Mouse (Mus musculus): Measurements from ENCODE around the gene Lrg1. TPM values are rescaled to one million over a fixed set of nuclear protein-coding genes. Genes with fewer than 3 reads are reported as not detected.
A peak's percentile ranks its signal among the peaks of the same experiment; 100 is the strongest.

Lrg1 gene
- polyA plus RNA-seq, 1 experiment from 2014 or later = not detected

DNA sequence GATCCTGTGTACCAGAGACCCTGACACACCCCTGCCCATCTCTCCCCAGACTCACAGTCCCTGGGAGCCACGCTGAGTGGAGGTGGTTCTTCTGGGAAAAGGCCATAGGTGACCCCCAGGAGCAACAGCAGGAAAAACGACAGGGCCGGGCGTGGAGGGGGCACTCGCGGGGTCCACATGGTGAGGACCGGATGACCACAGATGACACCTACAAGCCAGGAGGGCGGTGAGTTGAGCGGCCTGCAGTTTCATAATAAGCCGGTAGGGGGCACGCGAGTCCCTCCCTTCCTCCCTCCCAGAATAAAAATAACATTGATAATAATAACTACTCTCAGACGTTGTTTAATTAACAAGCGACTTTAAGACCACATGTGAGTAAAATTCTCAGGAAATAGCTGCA lies 10.9 kb upstream of the Lrg1 start:
- WGBS = 6% methylated on average over 14 of the region's 14 CpGs
- H3K9me3 ChIP-seq (ENCODE audit: control insufficient read depth, low read depth, low read length) = no peaks in the 10 kb centered on the region
- no peak overlapping the region for H3K4me2 ChIP-seq (replicated peaks; ENCODE audit: low read depth, low read length)
- no peaks in the 10 kb centered on the region for H3K36me3 ChIP-seq (ENCODE audit: control insufficient read depth, insufficient read depth, low read length)
- no peaks in the 10 kb centered on the region for H3K27me3 ChIP-seq (ENCODE audit: control insufficient read depth, insufficient read depth, low read length)
- no peak overlapping the region for H3K9ac ChIP-seq (replicated peaks; ENCODE audit: low read depth, low read length)
- no peak for ATAC-seq (ENCODE audit: insufficient number of reproducible peaks, insufficient read depth, low FRiP score, low read depth)
- H3K27ac ChIP-seq (ENCODE audit: low read length) = no peak overlapping the region
- peaks cover 10% of the 10 kb centered on the region; the same call in 1 of the 2 replicates for H3K4me1 ChIP-seq (ENCODE audit: control insufficient read depth, insufficient read depth, low read length)
- no peak overlapping the region for H3K4me3 ChIP-seq (ENCODE audit: low read depth, low read length)

DNA sequence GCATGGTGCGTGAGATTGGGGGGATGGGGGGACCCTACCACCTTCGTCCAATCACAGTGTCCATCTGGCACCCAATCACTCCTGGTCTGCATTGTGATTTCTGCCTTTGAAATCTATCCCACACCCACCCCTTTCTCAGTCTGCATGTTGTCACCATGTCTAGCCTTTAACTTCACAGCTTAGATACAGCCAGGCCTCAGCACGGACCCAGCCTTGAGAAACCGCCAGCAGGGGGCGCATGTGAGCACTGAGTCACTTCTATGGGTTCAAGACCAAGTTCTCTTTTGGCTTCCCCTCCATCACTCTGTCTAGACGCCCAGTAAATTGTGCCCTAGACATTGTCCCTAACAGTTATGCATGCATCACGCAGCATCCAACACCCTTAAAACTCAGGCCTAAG lies 10.0 kb upstream of the Lrg1 start:
- H3K4me3 ChIP-seq (ENCODE audit: low read depth, low read length) = no peak overlapping the region
- no peak for ATAC-seq (ENCODE audit: insufficient number of reproducible peaks, insufficient read depth, low FRiP score, low read depth)
- H3K4me2 ChIP-seq (replicated peaks; ENCODE audit: low read depth, low read length) = no peak overlapping the region
- H3K4me1 ChIP-seq (ENCODE audit: control insufficient read depth, insufficient read depth, low read length) = peaks cover 10% of the 10 kb centered on the region; the same call in 1 of the 2 replicates
- no peak overlapping the region for H3K9ac ChIP-seq (replicated peaks; ENCODE audit: low read depth, low read length)
- H3K9me3 ChIP-seq (ENCODE audit: control insufficient read depth, low read depth, low read length) = no peaks in the 10 kb centered on the region
- WGBS = 42% methylated on average over 7 of the region's 7 CpGs
- no peaks in the 10 kb centered on the region for H3K36me3 ChIP-seq (ENCODE audit: control insufficient read depth, insufficient read depth, low read length)
- no peaks in the 10 kb centered on the region for H3K27me3 ChIP-seq (ENCODE audit: control insufficient read depth, insufficient read depth, low read length)
- no peak overlapping the region for H3K27ac ChIP-seq (ENCODE audit: low read length)

DNA sequence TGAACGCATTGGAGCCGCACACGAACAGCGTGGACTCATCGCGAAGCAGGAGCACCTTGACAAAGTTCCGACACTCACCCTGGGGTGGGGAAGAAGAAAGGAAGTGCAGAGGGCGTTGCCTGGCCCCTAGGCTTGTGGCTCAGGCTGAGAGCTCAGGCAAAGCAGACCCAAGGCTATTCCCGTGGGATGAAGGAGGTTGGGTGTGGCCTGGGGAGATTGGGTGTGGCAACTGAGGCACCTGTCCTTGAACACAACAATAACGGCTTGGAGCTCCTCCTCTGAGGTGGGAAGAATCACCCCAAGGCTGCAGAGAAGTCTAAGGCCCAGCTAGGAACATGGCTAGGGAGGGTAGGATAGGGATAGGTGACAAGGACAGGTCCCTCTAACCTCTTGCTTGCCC lies 9.3 kb upstream of the Lrg1 start:
- H3K4me1 ChIP-seq (ENCODE audit: control insufficient read depth, insufficient read depth, low read length) = peaks cover 10% of the 10 kb centered on the region; the same call in 1 of the 2 replicates
- no peaks in the 10 kb centered on the region for H3K9me3 ChIP-seq (ENCODE audit: control insufficient read depth, low read depth, low read length)
- no peak overlapping the region for H3K4me3 ChIP-seq (ENCODE audit: low read depth, low read length)
- no peak overlapping the region for H3K4me2 ChIP-seq (replicated peaks; ENCODE audit: low read depth, low read length)
- H3K9ac ChIP-seq (replicated peaks; ENCODE audit: low read depth, low read length) = no peak overlapping the region
- WGBS = 94% methylated on average over 10 of the region's 10 CpGs
- H3K27me3 ChIP-seq (ENCODE audit: control insufficient read depth, insufficient read depth, low read length) = no peaks in the 10 kb centered on the region
- no peak overlapping the region for H3K27ac ChIP-seq (ENCODE audit: low read length)
- ATAC-seq (ENCODE audit: insufficient number of reproducible peaks, insufficient read depth, low FRiP score, low read depth) = no peak
- no peaks in the 10 kb centered on the region for H3K36me3 ChIP-seq (ENCODE audit: control insufficient read depth, insufficient read depth, low read length)

DNA sequence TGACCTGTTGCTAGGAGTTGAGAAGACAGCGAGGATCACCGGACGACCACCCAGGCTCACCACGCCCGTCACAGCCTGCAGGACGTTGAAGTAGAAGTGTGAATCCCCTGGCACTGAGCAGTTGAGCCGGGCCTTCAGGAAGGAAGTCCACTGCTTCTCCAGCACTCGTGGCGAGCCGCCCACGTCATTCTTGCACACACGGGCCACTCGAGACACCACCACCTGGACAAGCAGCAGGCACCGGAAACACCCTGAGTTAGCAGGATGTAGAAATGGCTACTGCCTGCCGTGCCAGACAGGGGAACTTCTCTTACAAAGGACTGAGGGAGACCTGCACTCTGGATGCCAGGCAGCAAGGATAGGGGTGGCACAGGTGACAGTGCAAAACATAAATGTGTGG lies 6.4 kb upstream of the Lrg1 start:
- H3K4me2 ChIP-seq (replicated peaks; ENCODE audit: low read depth, low read length) = no peak overlapping the region
- no peak overlapping the region for H3K4me3 ChIP-seq (ENCODE audit: low read depth, low read length)
- H3K9me3 ChIP-seq (ENCODE audit: control insufficient read depth, low read depth, low read length) = no peaks in the 10 kb centered on the region
- WGBS = 79% methylated on average over 15 of the region's 15 CpGs
- no peaks in the 10 kb centered on the region for H3K4me1 ChIP-seq (ENCODE audit: control insufficient read depth, insufficient read depth, low read length)
- no peak overlapping the region for H3K27ac ChIP-seq (ENCODE audit: low read length)
- peaks cover 5% of the 10 kb centered on the region for H3K27me3 ChIP-seq (ENCODE audit: control insufficient read depth, insufficient read depth, low read length)
- no peaks in the 10 kb centered on the region for H3K36me3 ChIP-seq (ENCODE audit: control insufficient read depth, insufficient read depth, low read length)
- no peak overlapping the region for H3K9ac ChIP-seq (replicated peaks; ENCODE audit: low read depth, low read length)
- no peak for ATAC-seq (ENCODE audit: insufficient number of reproducible peaks, insufficient read depth, low FRiP score, low read depth)

DNA sequence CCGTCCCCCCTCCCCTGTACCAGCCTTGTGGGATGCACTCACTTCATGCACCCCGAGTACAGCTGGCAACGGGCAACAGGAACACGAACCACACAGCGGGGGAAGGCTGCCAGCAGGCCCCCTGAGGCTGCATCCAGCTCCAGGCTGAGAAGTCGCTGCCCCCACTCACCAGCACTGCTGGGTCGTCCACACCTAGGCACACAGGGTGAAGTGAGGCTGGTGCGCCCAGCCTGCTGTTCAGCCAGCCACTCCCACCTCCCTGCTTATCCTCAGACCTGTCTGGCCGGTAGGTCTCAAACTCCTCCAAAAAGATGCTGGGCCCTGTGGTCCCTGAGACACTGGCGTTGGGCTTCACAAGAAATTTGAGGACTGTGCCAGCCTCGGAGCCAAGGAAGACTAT lies 4.4 kb upstream of the Lrg1 start:
- Histone ChIP-seq H3K36me3 (ENCODE audit: control insufficient read depth, insufficient read depth, low read length) (no peaks in the 10 kb centered on the region), H3K27ac (ENCODE audit: low read length) (no peak overlapping the region), H3K4me2 (replicated peaks; ENCODE audit: low read depth, low read length) (no peak overlapping the region), H3K27me3 (ENCODE audit: control insufficient read depth, insufficient read depth, low read length) (peaks cover 11% of the 10 kb centered on the region), H3K9me3 (ENCODE audit: control insufficient read depth, low read depth, low read length) (peaks cover 10% of the 10 kb centered on the region), H3K4me3 (ENCODE audit: low read depth, low read length) (no peak overlapping the region), H3K9ac (replicated peaks; ENCODE audit: low read depth, low read length) (no peak overlapping the region), H3K4me1 (ENCODE audit: control insufficient read depth, insufficient read depth, low read length) (no peaks in the 10 kb centered on the region)
- ATAC-seq (ENCODE audit: insufficient number of reproducible peaks, insufficient read depth, low FRiP score, low read depth) = no peak
- 78% methylated on average over 11 of the region's 11 CpGs for WGBS

DNA sequence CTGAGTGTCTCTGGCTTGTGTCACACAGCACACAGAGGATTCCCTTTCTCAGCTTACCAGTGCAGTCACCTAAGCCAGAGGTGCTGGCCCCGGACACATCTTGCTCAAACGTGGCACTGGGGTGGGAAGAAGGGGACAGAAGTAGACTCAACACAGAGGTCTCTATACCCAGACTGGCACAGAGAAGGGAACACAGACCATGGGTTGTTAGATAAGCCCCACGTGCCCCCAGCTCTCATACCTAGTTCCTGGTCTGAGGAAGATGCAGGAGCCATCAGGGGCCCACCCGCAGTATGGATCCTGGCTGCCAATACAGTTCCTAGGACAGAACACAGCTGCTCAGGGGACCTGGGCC lies 3.5 kb upstream of the Lrg1 start:
- peaks cover 10% of the 10 kb centered on the region for H3K9me3 ChIP-seq (ENCODE audit: control insufficient read depth, low read depth, low read length)
- no peak for ATAC-seq (ENCODE audit: insufficient number of reproducible peaks, insufficient read depth, low FRiP score, low read depth)
- no peak overlapping the region for H3K27ac ChIP-seq (ENCODE audit: low read length)
- peaks cover 21% of the 10 kb centered on the region for H3K27me3 ChIP-seq (ENCODE audit: control insufficient read depth, insufficient read depth, low read length)
- H3K36me3 ChIP-seq (ENCODE audit: control insufficient read depth, insufficient read depth, low read length) = no peaks in the 10 kb centered on the region
- H3K4me1 ChIP-seq (ENCODE audit: control insufficient read depth, insufficient read depth, low read length) = no peaks in the 10 kb centered on the region
- H3K4me3 ChIP-seq (ENCODE audit: low read depth, low read length) = no peak overlapping the region
- no peak overlapping the region for H3K9ac ChIP-seq (replicated peaks; ENCODE audit: low read depth, low read length)
- no peak overlapping the region for H3K4me2 ChIP-seq (replicated peaks; ENCODE audit: low read depth, low read length)
- WGBS = 80% methylated on average over 4 of the region's 4 CpGs

DNA sequence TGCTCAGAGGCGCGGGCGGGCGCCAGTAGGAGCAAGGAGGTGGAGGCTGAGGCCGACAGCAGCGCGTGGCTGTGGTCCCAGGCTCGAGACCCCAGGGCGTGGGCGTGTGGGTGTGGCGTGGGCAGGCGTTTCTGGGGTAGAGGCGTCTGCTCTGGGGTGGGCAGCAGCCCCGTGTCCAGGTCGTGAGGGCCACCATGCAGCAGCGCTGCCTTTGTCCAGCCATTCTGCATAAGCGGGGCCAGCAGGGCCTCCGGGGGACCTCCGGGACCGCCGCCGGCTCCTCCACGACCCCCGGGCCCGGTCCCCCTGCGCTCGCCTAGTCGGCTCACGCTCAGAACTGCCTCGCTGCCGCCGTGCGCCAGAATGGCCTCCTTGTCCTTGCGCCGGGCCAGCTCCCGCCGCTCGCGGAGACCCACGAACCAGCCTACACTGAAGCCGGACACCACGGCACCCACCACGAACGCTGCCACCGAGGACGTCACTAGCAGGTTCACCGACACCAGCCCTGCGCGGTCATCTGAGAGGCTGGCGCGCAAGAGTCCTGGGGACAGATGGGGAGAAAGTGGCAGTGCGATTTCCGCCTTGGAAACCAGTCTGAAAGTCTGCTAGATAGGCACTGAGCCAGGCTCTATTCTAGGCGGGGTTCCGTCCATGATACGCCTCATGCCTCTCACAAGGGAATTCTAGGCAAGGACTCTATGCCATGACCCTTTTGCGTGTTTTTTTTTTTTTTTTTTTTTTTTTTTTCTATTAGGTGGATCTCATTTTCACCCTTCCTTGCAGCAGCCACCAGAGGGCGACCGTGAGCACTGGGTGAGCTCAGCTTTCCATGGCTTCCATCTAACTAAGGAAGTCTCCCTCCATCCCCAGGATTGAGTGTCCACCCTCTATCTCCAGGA lies 2.8 kb upstream of the Lrg1 start:
- Histone ChIP-seq H3K4me1 (ENCODE audit: control insufficient read depth, insufficient read depth, low read length) (peaks cover 3% of the 10 kb centered on the region; the same call in 1 of the 2 replicates), H3K36me3 (ENCODE audit: control insufficient read depth, insufficient read depth, low read length) (no peaks in the 10 kb centered on the region), H3K27me3 (ENCODE audit: control insufficient read depth, insufficient read depth, low read length) (peaks cover 27% of the 10 kb centered on the region), H3K9me3 (ENCODE audit: control insufficient read depth, low read depth, low read length) (peaks cover 10% of the 10 kb centered on the region), H3K27ac (ENCODE audit: low read length) (no peak overlapping the region), H3K4me2 (replicated peaks; ENCODE audit: low read depth, low read length) (peak overlapping the region; percentile 83), H3K4me3 (ENCODE audit: low read depth, low read length) (peak overlapping the region; percentile 38), H3K9ac (replicated peaks; ENCODE audit: low read depth, low read length) (peak overlapping the region; percentile 33)
- ATAC-seq (ENCODE audit: insufficient number of reproducible peaks, insufficient read depth, low FRiP score, low read depth) = no peak; the same call in 1 of the 2 replicates
- WGBS = 9% methylated on average over 58 of the region's 59 CpGs

DNA sequence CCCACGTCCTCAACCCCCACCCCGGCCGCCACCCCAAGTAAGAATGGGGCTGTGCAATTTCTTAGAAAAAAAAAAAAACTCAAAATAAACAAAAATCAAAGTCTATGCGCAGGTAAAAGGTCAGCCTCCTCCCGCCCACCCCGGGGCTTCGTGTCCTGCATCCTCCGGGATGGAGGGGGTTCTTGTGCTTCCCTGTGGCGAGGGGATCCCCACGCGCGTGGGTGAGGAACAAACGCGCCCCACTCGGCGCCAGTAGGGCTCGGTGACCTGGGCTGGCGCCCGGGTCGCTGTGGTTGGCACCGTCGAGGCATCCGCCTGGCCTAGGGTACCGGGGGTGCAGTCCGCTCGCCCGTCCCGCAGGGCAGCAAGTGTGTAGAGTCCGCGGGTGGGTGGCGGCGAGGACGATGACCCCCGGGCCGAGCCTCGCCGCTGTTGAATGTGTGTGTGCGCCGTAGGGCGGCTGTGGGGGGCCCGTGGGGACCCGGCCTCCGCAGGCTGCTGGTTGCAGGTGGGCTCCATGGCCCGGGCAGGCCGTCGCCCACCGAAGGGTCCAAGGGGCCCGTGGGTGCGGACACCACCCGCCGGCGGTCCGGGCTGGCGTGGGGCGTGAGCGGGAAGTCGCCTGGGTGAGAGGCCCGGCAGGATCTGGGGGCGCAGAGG lies 2.0 kb upstream of the Lrg1 start:
- peaks cover 3% of the 10 kb centered on the region; the same call in 1 of the 2 replicates for H3K4me1 ChIP-seq (ENCODE audit: control insufficient read depth, insufficient read depth, low read length)
- no peak overlapping the region for H3K27ac ChIP-seq (ENCODE audit: low read length)
- no peaks in the 10 kb centered on the region for H3K36me3 ChIP-seq (ENCODE audit: control insufficient read depth, insufficient read depth, low read length)
- H3K4me2 ChIP-seq (replicated peaks; ENCODE audit: low read depth, low read length) = peak overlapping the region; percentile 83
- H3K4me3 ChIP-seq (ENCODE audit: low read depth, low read length) = peak overlapping the region; percentile 38
- H3K9ac ChIP-seq (replicated peaks; ENCODE audit: low read depth, low read length) = peak overlapping the region; percentile 33; the same call in 1 of the 2 replicates
- peaks cover 10% of the 10 kb centered on the region for H3K9me3 ChIP-seq (ENCODE audit: control insufficient read depth, low read depth, low read length)
- H3K27me3 ChIP-seq (ENCODE audit: control insufficient read depth, insufficient read depth, low read length) = peaks cover 29% of the 10 kb centered on the region
- no peak for ATAC-seq (ENCODE audit: insufficient number of reproducible peaks, insufficient read depth, low FRiP score, low read depth)
- WGBS = 37% methylated on average over 58 of the region's 59 CpGs
